ENCODE assay signal across 12 mouse cellular contexts in the genomic region with DNA sequence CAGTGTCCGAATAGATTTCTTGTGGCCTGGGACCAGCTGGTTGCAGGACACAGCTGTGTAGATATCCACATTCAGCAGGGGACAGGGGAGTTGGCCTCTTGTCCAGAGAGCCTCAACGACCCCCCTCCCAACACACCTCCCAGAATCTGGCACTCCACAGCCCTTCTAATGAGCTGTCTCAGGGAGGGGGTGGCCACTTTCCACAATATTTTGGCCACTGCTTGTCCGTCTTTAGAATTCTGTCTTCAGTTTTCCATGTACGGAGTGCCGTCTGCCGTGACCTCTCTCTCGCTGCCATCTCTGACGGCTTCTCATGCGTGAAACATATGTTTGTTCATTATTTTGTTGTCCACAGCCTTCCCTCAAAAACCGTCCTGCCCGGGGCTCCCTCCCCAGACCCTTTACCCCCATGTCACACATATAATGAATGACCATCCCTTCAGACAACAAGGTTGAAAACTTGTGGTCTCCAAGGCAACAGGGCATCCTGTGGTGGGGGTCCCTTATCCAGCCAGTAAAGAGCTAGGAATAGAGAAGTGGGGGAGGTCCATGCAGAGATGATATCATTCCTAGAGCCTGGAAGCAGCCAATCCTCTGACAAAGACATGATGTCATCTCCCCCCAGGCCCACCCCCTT.
DNase-seq lines count a peak whose midpoint lies in the region; ATAC-seq lines count a peak whose summit lies in the region.
"Had no signal": no experiment of that assay in that cellular context is flagged by ENCODE, and none has a peak within 500 bp of the region (broad histone marks: within the 10 kb centered on the region; RNA-seq: fewer than 3 reads in every experiment).

No protein-coding gene starts in this region.

- peak; percentile 78; the same call in 1 of the 2 replicates for ATAC-seq in kidney, embryonic 14.5 days (ENCODE audit: low FRiP score, low TSS enrichment)
- peak; percentile 91 for ATAC-seq in hindbrain, embryonic 12.5 days (ENCODE audit: low FRiP score)
- peak; percentile 88 for ATAC-seq in midbrain, embryonic 16.5 days

- H3K27me3 ChIP-seq in kidney, embryonic 14.5 days (ENCODE audit: control insufficient read depth, insufficient read depth, low read length) = 0 out of 2 replicates have a peak, but pooled peaks cover 2% of the 10 kb centered on the region
- no peaks in the 10 kb centered on the region for H3K27me3 ChIP-seq in hindbrain, embryonic 12.5 days
- no peaks in the 10 kb centered on the region for H3K27me3 ChIP-seq in midbrain, embryonic 16.5 days (ENCODE audit: control insufficient read depth, insufficient read depth, low read depth, low read length)
- H3K27me3 ChIP-seq: embryonic facial prominence, embryonic 12.5 days; stomach, embryonic 15.5 days had no signal

- H3K4me2 ChIP-seq in kidney, embryonic 14.5 days (replicated peaks; ENCODE audit: low read depth, low read length) = no peak overlapping the region
- H3K4me2 ChIP-seq in hindbrain, embryonic 12.5 days (replicated peaks) = peak overlapping the region; percentile 28
- peak overlapping the region; percentile 19; the same call in 1 of the 2 replicates for H3K4me2 ChIP-seq in midbrain, embryonic 16.5 days (ENCODE audit: low read length)
- H3K4me2 ChIP-seq: embryonic facial prominence, embryonic 12.5 days; liver, embryonic 15.5 days; stomach, embryonic 15.5 days had no signal

- no peak overlapping the region for H3K4me3 ChIP-seq in kidney, embryonic 14.5 days (ENCODE audit: low read length)
- no peak overlapping the region for H3K4me3 ChIP-seq in hindbrain, embryonic 12.5 days
- no peak overlapping the region for H3K4me3 ChIP-seq in midbrain, embryonic 16.5 days (ENCODE audit: low read depth, low read length)
- H3K4me3 ChIP-seq: embryonic facial prominence, embryonic 12.5 days; liver, embryonic 15.5 days; stomach, embryonic 15.5 days had no signal

- no peak for DNase-seq in kidney, postnatal 25 days
- DNase-seq in embryo, embryonic 11 days = peak; percentile 84
- no peak for DNase-seq in gastrocnemius, postnatal 25 days
- DNase-seq in urinary bladder, postnatal 10 days (ENCODE audit: low spot score) = no peak
- no peak for DNase-seq in spleen, postnatal 4 days (ENCODE audit: low spot score in 2 of 2)
- DNase-seq: gastrocnemius, postnatal 14 days had no signal

- H3K36me3 ChIP-seq in kidney, embryonic 14.5 days (ENCODE audit: control insufficient read depth, insufficient read depth, low read length) = no peaks in the 10 kb centered on the region
- H3K36me3 ChIP-seq in hindbrain, embryonic 12.5 days = no peaks in the 10 kb centered on the region
- H3K36me3 ChIP-seq in midbrain, embryonic 16.5 days (ENCODE audit: control insufficient read depth, insufficient read depth, low read length) = no peaks in the 10 kb centered on the region
- H3K36me3 ChIP-seq: embryonic facial prominence, embryonic 12.5 days; liver, embryonic 15.5 days; stomach, embryonic 15.5 days had no signal

- no peak overlapping the region for H3K27ac ChIP-seq in kidney, embryonic 14.5 days (ENCODE audit: low read depth, low read length)
- peak overlapping the region; percentile 80 for H3K27ac ChIP-seq in hindbrain, embryonic 12.5 days
- no peak overlapping the region for H3K27ac ChIP-seq in midbrain, embryonic 16.5 days (ENCODE audit: low read length)
- H3K27ac ChIP-seq: embryonic facial prominence, embryonic 12.5 days; liver, embryonic 15.5 days; stomach, embryonic 15.5 days had no signal

- H3K9me3 ChIP-seq in kidney, embryonic 14.5 days (ENCODE audit: control insufficient read depth, low read length) = no peaks in the 10 kb centered on the region
- H3K9me3 ChIP-seq in hindbrain, embryonic 12.5 days (replicated peaks) = no peaks in the 10 kb centered on the region
- H3K9me3 ChIP-seq in midbrain, embryonic 16.5 days (replicated peaks; ENCODE audit: control insufficient read depth, low read length, poor library complexity, severe bottlenecking) = no peaks in the 10 kb centered on the region
- H3K9me3 ChIP-seq: embryonic facial prominence, embryonic 12.5 days; liver, embryonic 15.5 days; stomach, embryonic 15.5 days had no signal

- H3K4me1 ChIP-seq in kidney, embryonic 14.5 days (ENCODE audit: control insufficient read depth, insufficient read depth, low read length) = peaks cover 26% of the 10 kb centered on the region
- peaks cover 40% of the 10 kb centered on the region for H3K4me1 ChIP-seq in hindbrain, embryonic 12.5 days
- peaks cover 14% of the 10 kb centered on the region for H3K4me1 ChIP-seq in midbrain, embryonic 16.5 days (ENCODE audit: control insufficient read depth, insufficient read depth, low read length)
- H3K4me1 ChIP-seq: liver, embryonic 15.5 days had no signal

- H3K9ac ChIP-seq in kidney, embryonic 14.5 days (ENCODE audit: low read depth, low read length) = no peak overlapping the region
- H3K9ac ChIP-seq in hindbrain, embryonic 12.5 days = no peak overlapping the region
- no peak overlapping the region for H3K9ac ChIP-seq in midbrain, embryonic 16.5 days (ENCODE audit: low read depth, low read length)
- H3K9ac ChIP-seq: embryonic facial prominence, embryonic 12.5 days; liver, embryonic 15.5 days; stomach, embryonic 15.5 days had no signal

- 32% methylated on average over 11 of the region's 11 CpGs for WGBS in kidney, embryonic 14.5 days
- WGBS in hindbrain, embryonic 12.5 days = 18% methylated on average over 11 of the region's 11 CpGs
- WGBS in midbrain, embryonic 16.5 days = 26% methylated on average over 11 of the region's 11 CpGs
